Comparison of ENCODE assay signal across 25 mouse cellular contexts in the genomic region with DNA sequence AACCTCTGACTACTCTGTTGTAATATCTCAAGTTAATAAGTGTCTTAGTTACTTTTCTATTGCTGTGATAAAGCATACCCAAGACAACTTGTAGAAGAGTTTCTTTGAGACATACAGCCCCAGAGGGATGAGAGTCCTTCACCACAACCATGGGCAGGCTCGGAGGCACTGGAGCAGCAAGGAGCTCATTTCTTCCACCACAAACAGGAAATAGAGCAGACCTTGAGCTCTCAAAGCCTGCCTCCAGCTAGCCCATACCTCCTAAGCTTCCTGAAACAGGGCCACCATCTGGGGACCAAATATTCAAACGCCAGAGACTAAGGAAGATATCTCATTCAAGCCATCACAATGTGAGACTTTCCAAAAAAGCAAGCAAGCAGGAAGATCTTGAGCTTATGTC.
"Had no signal": no experiment of that assay in that cellular context is flagged by ENCODE, and none has a peak within 500 bp of the region (broad histone marks: within the 10 kb centered on the region; RNA-seq: fewer than 3 reads in every experiment).

No protein-coding gene starts in this region.

- H3K9ac ChIP-seq: heart, embryonic 12.5 days; hindbrain, embryonic 12.5 days; hindbrain, embryonic 14.5 days; liver, embryonic 13.5 days; liver, embryonic 15.5 days had no signal

- H3K4me1 ChIP-seq: heart, embryonic 10.5 days; heart, embryonic 12.5 days; liver, embryonic 13.5 days; liver, embryonic 15.5 days had no signal

- DNase-seq: gastrocnemius, adult 2 months; gastrocnemius, postnatal 10 days; gastrocnemius, postnatal 25 days; heart, adult 18-20 months; heart, postnatal 10 days; heart, postnatal 4 days; kidney, adult 18-20 months; kidney, adult 8-10 months; kidney, postnatal 10 days; kidney, postnatal 36 days; layer of hippocampus, adult 9-11 months; layer of hippocampus, postnatal 36 days; left cerebral cortex, postnatal 4 days; liver; liver, embryonic 13.5 days had no signal

- H3K9me3 ChIP-seq: heart, embryonic 10.5 days; hindbrain, embryonic 10.5 days; liver, embryonic 13.5 days; liver, embryonic 15.5 days had no signal

- H3K4me2 ChIP-seq: heart, embryonic 12.5 days; hindbrain, embryonic 12.5 days; hindbrain, embryonic 14.5 days; liver, embryonic 11.5 days; liver, embryonic 13.5 days; liver, embryonic 15.5 days had no signal

- ATAC-seq: hindbrain, embryonic 16.5 days; inflammation-experienced regulatory T-cells, adult 6 months; intestine, postnatal 0 days had no signal

- H3K36me3 ChIP-seq: heart, embryonic 10.5 days; heart, embryonic 12.5 days; hindbrain, embryonic 10.5 days; hindbrain, embryonic 12.5 days; liver, embryonic 13.5 days; liver, embryonic 15.5 days had no signal

- H3K4me3 ChIP-seq: gastrocnemius, adult 2 months; heart, embryonic 10.5 days; heart, embryonic 12.5 days; hindbrain, embryonic 10.5 days; hindbrain, embryonic 12.5 days; liver, embryonic 13.5 days; liver, embryonic 15.5 days had no signal

- H3K27me3 ChIP-seq: heart, embryonic 12.5 days; hindbrain, embryonic 12.5 days; liver, embryonic 13.5 days; liver, embryonic 15.5 days had no signal

- H3K27ac ChIP-seq: gastrocnemius, adult 2 months; heart, embryonic 10.5 days; hindbrain, embryonic 10.5 days; hindbrain, embryonic 12.5 days; hindbrain, embryonic 14.5 days; liver, embryonic 13.5 days; liver, embryonic 15.5 days had no signal
